In the genomic region with DNA sequence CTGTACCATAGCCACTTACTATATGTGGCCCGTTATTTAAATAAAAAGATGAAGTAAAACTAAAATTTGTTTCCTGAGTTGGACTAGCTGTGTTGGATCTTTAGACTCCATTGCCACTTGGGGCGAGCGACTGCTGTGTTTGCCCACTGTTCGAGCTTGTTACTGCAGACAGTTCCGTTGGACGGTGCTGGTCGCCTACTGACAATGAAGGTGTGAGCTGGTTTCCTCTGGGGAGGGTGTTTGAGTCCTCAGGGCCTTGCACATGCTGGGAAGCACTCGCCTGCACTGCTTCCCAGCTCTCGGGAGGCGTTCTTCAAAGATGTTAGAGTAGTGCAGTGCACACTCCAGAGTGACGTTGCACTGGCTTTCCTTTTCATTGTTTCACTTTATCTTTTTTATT, we compare ENCODE assay signal across 7 mouse cellular contexts. TPM values are rescaled to one million over a fixed set of nuclear protein-coding genes. Genes with fewer than 3 reads are reported as not detected.
DNase-seq lines count a peak whose midpoint lies in the region; TF ChIP-seq lines count a peak whose summit lies in the region.

No protein-coding gene starts in this region.

- peak overlapping the region; percentile 68 for H3K27ac ChIP-seq in bone marrow macrophage, adult 2 months (ENCODE audit: insufficient read depth, low read depth, low read length)

- peak; percentile 23 for DNase-seq in lung, adult 2 months
- DNase-seq in lung, postnatal 36 days = no peak
- peak; percentile 22 to 32 for DNase-seq in heart, postnatal 14 days
- peak; percentile 14 for DNase-seq in lung, postnatal 10 days
- no peak for DNase-seq in cerebellum, adult 11 months
- DNase-seq in c-Kit-positive CD71-positive TER-119-positive erythroid progenitor cells, embryonic 14.5 days (ENCODE audit: low spot score) = no peak

- intact Hi-C loops in heart, postnatal 14 days (cut with DNase I) = loop anchor here (2.0 kb wide), 1 partner anchor 41 kb away; no protein-coding TSS in a partner anchor

- no peak overlapping the region for H3K4me3 ChIP-seq in lung, adult 2 months (replicated peaks; ENCODE audit: extremely low read depth, low read depth, low read length)
- peak overlapping the region; percentile 52 for H3K4me3 ChIP-seq in bone marrow macrophage, adult 2 months (ENCODE audit: insufficient read depth, low read length)

- TF ChIP-seq POLR2A in lung, adult 2 months (IDR thresholded peaks at IDR 0.05; ENCODE audit: borderline replicate concordance, extremely low read depth, low read depth, low read length) = no peak
- no peak for TF ChIP-seq POLR2A in bone marrow macrophage, adult 2 months (IDR thresholded peaks at IDR 0.05; ENCODE audit: borderline replicate concordance, low read depth, low read length)

- H3K4me1 ChIP-seq in lung, adult 2 months (ENCODE audit: control insufficient read depth, insufficient read depth, low read length) = peaks cover 30% of the 10 kb centered on the region
- peaks cover 43% of the 10 kb centered on the region for H3K4me1 ChIP-seq in bone marrow macrophage, adult 2 months (ENCODE audit: control insufficient read depth, insufficient read depth, low read length)

- no peak for TF ChIP-seq CTCF in lung, adult 2 months (IDR thresholded peaks at IDR 0.05; ENCODE audit: insufficient read depth, low read length)
- TF ChIP-seq CTCF in bone marrow macrophage, adult 2 months (IDR thresholded peaks at IDR 0.05; ENCODE audit: low read depth, low read length) = no peak

- 16% methylated on average over 11 of the region's 11 CpGs for whole genome bisulfite sequencing in lung, adult 2 months

RNA-seq across cellular contexts. Expression of gene Arpc2, which starts 3.7 kb away (rescaled TPM):
- polyA plus RNA-seq in lung, adult 2 months (2012; rRNA removed) = 177 and 180 TPM in 2 replicates
- polyA plus RNA-seq in bone marrow macrophage, adult 2 months (2012; ENCODE audit: insufficient read depth, insufficient read length, missing spikeins) = 973 and 974 TPM in 2 replicates
- total RNA-seq in heart, postnatal 14 days (2021) = 100 to 1,000 TPM; 143 to 165 TPM

RNA-seq across cellular contexts. Expression of gene Gpbar1, which starts 38.7 kb away (rescaled TPM):
- polyA plus RNA-seq in lung, adult 2 months (2012; rRNA removed) = 0.18 and 0.22 TPM in 2 replicates
- not detected in 2 replicates for polyA plus RNA-seq in bone marrow macrophage, adult 2 months (2012; ENCODE audit: insufficient read depth, insufficient read length, missing spikeins)
- total RNA-seq in heart, postnatal 14 days (2021) = not detected

RNA-seq across cellular contexts. Expression of gene Aamp, which starts 44.9 kb away (rescaled TPM):
- 141 and 172 TPM in 2 replicates for polyA plus RNA-seq in lung, adult 2 months (2012; rRNA removed)
- 104 and 124 TPM in 2 replicates for polyA plus RNA-seq in bone marrow macrophage, adult 2 months (2012; ENCODE audit: insufficient read depth, insufficient read length, missing spikeins)
- 10 to 100 TPM; 95.5 to 98.9 TPM for total RNA-seq in heart, postnatal 14 days (2021)

RNA-seq across cellular contexts. Expression of gene Pnkd, which starts 45.1 kb away (rescaled TPM):
- polyA plus RNA-seq in lung, adult 2 months (2012; rRNA removed) = 63.0 and 63.5 TPM in 2 replicates
- 37.6 and 37.8 TPM in 2 replicates for polyA plus RNA-seq in bone marrow macrophage, adult 2 months (2012; ENCODE audit: insufficient read depth, insufficient read length, missing spikeins)
- 100 to 1,000 TPM; 190 to 191 TPM for total RNA-seq in heart, postnatal 14 days (2021)

RNA-seq across cellular contexts. Expression of gene Cxcr1, which starts 45.2 kb away (rescaled TPM):
- polyA plus RNA-seq in lung, adult 2 months (2012; rRNA removed) = 0.43 and 1.5 TPM in 2 replicates
- polyA plus RNA-seq in bone marrow macrophage, adult 2 months (2012; ENCODE audit: insufficient read depth, insufficient read length, missing spikeins) = not detected in 2 replicates
- not detected for total RNA-seq in heart, postnatal 14 days (2021)

Comparison
In these comparisons a context has a peak if more than half of its experiments do, and no peak if none do; other contexts are left out.
1. DNase-seq: peak in lung, adult 2 months (single experiment), heart, postnatal 14 days (2 of 2) and lung, postnatal 10 days (single experiment); none in lung, postnatal 36 days (single experiment), cerebellum, adult 11 months (single experiment) and c-Kit-positive CD71-positive TER-119-positive erythroid progenitor cells, embryonic 14.5 days (single experiment).